Mouse (Mus musculus) splenic B cell, adult 2 months (primary cell): ENCODE measurements around the gene Ddx52.

Experiments used
- DNase-seq: peaks from one replicate; pipeline ENCODE4 v3.0.0-alpha.2; 2011; ENCODE audit warnings: low read depth, low spot score
- H3K27me3 ChIP-seq: 2 replicates; pipeline ENCODE4 v1.6.1; 2012; ENCODE audit warnings: mild to moderate bottlenecking, low read length, moderate library complexity, mixed read lengths; ENCODE audit not compliant: control insufficient read depth, poor library complexity, insufficient read depth, severe bottlenecking
- H3K36me3 ChIP-seq: 2 replicates; pipeline ENCODE4 v1.6.1; 2012; ENCODE audit warnings: mild to moderate bottlenecking, low read length, moderate library complexity, mixed read lengths; ENCODE audit not compliant: control insufficient read depth, poor library complexity, insufficient read depth, severe bottlenecking

The Ddx52 gene

DNA sequence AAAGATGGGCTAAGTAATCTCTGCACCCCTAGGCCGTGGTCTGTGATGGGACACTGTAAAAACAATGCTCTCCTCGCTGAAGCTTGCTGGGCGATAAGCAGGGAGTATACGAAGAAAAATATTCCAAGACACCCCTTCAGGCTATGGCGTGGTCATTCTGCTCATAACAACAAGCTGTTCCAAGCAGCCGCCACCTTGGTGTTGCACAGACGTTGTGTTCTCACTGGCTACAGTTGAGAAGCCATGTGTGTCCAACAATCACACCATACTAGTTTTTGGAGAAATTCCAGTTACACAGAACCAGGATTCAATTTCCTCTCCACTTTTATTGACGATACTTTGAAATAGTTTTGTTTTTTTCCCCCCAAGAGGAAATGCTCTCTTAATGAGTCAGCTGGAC lies 3.3 kb upstream of the Ddx52 start:
- no peaks in the 10 kb centered on the region for H3K36me3 ChIP-seq
- no peak for DNase-seq
- 0 out of 2 replicates have a peak, but pooled peaks cover 2% of the 10 kb centered on the region for H3K27me3 ChIP-seq

DNA sequence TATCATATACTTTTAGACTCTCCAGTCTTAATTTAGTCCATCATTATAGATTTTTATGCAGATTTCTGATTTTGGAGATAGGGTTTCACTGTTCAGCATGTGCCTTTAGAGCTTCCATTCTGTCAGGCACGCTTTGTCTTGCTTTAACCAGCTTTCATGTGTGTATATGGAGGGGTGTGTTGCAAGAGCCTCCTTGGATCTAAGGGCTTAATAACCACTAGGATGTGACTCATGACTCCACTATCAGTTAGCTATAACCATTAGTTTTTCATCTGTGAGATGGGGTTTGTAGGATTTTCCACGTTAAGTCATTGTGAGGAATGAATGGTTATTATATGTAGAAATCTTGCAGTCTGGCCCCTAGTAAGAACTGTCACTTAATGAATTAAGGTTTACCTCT lies 15.0 kb downstream of the Ddx52 start:
- no peak for DNase-seq
- Histone ChIP-seq H3K27me3 (no peaks in the 10 kb centered on the region), H3K36me3 (peaks cover 36% of the 10 kb centered on the region)

DNA sequence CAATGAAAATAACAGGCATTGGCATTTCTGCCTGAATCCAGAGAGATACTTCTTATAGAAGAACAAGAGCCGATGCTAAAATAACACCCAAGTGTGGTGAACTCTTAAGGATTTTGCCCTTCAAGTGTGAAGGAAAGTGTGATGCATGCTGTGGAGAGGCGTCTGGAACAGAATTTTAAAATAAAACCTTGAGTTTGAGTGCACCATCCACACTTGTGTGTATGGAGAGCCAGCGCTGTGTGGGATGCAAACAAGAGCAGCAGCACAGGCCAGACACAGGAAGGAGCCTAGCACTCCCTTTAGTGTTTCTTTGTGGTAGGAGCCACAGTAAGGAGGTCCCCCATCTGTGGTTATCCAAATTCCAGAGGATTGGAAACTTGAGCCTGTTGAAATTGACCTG lies 20.1 kb downstream of the Ddx52 start:
- DNase-seq: no peak
- H3K36me3 ChIP-seq: peaks cover 18% of the 10 kb centered on the region
- H3K27me3 ChIP-seq: no peaks in the 10 kb centered on the region

DNA sequence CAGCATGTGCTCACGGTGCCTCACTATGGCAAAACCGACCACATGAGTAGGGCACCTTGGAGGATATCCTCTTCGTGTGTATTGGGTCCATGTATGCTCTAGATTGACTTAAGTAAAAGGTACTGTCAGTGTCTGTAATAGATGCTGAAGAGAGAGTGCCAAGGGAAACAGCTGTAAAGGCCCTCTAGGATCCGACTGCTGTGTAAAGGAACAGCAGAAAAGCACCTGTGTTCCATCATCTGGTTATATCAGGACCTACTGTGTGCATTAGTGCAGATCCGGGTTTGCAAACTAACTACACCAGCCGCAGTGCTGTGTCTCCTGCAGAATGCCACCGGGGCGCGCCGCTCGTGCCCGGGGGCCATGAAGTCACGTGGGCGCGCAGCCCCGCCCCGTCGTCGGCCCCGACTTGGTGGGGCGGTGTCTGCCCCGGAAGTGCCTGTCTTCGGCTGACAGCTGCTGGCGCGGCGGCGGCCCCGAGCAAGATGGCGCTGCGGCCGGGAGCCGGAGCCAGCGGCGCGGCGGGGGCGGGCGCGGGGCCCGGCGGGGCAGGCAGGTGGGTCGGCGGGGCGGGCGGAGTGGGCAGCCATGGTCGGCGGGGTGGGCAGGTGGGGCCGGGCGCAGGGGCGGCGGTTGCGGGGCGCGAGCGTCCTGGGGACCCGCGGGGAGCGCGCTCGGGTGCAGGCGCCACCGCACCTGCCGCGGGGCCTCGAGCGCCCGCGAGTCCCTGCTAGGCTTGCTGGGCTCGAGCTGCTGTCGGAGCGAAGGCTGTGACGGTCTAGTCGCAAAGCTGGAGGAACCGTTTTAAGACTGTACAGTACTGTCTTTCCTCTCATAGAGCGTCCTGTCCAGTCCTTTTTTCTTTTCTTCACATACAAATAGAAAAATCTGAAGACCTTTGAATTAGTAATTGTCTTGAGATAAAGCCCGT lies 22.4 kb downstream of the Ddx52 start, which contains the start of gene Synrg:
TSS of gene Synrg (plus strand) at position 438 of the 931 bp plus-strand sequence.
- peak; percentile 91 for DNase-seq
- Histone ChIP-seq H3K36me3 (peaks cover 11% of the 10 kb centered on the region; the same call in 1 of the 2 replicates), H3K27me3 (no peaks in the 10 kb centered on the region)

DNA sequence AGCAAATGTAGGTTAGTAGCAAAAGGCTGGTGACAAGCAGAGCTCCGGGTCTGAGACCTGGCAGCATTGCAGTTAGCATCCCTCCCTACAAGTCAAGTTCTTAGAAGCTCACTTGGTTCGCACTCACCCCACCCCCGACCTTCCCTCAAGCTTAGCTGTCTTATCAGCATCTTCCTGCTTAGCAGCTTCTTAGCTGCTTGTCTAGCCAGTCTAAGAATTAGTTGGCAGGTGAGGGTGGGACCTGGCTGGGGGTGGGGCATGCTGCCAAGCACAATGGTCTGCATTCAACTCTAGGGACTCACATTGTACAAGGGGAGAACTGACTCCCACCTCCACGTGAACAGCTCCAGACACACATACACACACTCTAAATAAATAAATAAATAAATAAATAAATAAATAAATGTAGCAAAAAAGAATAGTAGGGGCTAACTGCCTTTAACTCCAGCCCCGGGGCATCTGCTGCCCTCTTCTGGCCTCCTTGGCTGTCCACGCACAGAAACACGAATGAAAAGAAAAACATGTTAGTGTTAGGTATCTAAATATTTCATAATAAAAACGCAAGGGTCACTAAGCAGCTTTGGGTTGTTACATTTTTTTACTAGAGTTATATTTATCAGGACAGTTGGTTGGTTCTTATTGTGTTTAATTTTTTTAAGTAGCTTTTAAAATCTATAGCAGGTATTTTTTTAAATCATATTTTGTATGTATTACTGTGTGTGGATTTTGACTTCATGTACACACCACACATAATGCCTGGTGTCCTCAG lies 25.8 kb downstream of the Ddx52 start:
- no peak for DNase-seq
- Histone ChIP-seq H3K36me3 (no peaks in the 10 kb centered on the region), H3K27me3 (no peaks in the 10 kb centered on the region)

DNA sequence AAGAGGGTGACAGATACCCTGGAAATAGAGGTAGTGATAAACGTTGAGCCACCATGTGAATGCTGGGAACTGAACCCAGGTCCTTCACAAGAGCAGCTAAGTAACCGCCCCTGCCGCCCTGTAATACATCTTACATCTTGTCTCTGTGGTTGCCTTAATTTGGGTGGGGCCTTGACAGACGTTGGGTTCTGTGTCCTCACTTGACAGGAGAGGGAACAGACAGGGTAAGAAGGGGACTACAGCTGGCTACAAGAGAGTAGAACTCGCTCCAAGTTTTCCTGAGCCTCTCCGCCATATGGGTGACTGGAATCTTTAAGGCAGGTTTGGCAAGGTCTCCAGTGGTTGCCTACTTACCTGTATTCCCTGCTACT lies 26.3 kb downstream of the Ddx52 start:
- no peaks in the 10 kb centered on the region for H3K27me3 ChIP-seq
- DNase-seq: no peak

DNA sequence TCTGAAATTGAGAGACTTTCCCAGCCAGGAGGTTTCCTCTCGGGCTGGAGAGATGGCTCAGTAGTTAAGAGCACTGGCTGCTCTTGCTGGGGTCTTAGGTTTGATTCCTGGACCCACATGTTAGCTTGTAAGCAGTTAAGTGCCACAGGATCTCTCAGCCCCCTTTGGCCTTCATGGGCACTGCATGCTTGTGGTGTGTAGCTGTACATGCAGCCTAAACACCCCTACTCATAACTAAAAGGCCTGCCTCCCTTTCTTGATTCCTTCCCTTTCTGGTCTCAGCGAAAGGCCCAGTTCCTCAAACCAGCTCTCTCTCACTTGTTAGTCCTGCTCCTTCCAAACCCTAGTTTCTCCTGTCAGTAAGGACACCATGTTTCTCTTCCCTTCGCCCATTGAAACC lies 27.2 kb downstream of the Ddx52 start:
- DNase-seq: peak; percentile 19
- Histone ChIP-seq H3K27me3 (no peaks in the 10 kb centered on the region), H3K36me3 (no peaks in the 10 kb centered on the region)

More for the DNA sequence above, 26.3 kb downstream of the Ddx52 start:
- no peaks in the 10 kb centered on the region for H3K36me3 ChIP-seq

DNA sequence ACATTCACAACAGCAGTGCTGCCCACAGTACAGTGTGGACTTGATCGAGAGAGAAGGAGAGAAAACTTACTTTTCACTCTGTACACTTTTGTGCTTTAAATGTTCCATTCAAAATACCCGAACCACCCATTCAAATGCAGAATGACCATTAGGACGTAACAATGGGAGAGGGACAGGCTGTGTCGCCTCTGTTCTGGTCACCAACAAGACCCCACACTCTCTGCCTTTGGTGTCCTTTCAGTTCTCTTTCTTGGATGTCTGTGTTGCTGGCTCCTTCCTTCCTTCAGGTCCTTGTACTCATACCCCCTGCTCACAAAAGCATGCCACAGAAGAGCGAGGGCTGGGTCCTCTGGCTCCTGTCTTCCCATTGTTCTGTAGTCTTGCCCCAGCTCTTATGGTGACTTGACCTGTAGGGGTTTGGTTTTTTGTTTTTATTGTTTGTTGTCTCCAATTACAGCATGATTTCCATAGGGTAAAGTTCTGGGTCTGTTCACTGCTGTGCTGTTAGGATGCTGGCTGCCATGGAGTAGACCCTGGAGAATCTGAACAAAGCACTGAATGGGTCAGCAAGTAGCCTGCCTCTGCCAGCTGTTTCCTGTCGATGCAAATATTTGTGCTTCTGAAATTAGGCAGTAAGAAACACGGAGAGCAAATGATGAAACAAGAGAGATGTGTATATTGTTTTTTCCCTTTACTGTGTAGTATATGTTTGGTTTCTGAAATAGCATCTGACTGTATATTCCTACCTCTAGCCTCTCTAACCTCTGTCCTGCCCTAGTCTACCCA lies 32.9 kb downstream of the Ddx52 start:
- Histone ChIP-seq H3K36me3 (peaks cover 9% of the 10 kb centered on the region), H3K27me3 (no peaks in the 10 kb centered on the region)
- DNase-seq: no peak

DNA sequence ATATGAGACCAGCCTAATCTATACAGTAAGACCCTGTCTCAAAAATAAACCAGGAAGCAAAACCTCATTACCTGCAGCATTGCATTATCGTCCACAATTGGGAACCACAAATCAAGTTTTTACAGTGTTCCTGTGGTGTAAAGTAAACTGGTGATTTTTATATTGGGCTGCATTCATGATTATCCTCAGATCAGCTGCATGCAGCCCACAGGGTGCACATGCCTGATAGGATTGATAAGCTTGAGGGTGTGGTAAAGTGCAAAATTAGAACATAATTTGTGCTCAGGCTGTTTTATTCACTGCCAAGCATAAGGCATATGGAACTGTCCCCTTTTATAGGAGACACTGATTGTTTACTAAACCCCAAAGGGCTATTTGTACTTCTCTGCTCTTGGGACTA lies 33.6 kb downstream of the Ddx52 start:
- DNase-seq: no peak
- Histone ChIP-seq H3K27me3 (no peaks in the 10 kb centered on the region), H3K36me3 (peaks cover 11% of the 10 kb centered on the region)

DNA sequence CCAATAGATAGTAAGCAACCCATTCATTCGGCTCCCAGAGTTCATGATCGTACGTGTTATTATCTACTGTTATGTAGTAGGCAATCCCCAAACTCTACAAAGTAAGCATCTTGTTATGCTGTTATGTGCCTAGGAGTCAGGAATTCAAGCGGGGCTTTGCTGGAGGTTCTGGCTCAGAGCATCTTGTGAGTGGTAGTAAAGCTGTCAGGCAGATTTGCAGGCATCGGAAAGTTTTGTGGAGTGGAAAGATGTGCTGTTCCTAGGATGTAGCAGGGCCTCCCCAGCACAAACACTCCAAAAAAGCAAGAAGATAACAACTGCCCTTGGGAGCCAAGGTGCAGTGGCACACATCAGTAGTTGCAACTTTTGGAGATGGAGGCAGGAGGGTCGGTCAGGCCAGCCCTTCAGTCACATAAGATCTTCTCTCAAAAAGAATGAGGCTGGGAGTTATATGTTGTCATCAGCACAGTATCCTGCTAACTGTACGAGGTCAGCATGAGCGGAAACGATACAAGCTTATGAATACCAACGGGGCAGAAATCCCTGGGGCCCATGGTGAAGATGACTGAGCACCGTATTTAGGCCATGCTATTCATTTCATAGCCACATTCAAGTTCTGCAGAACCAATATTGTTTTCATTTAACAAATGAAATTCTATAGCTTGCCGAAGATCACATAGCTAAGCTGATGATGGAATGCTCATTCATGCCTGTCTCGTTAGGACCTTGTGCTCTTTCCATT lies 34.5 kb downstream of the Ddx52 start:
- no peaks in the 10 kb centered on the region for H3K27me3 ChIP-seq
- no peak for DNase-seq

DNA sequence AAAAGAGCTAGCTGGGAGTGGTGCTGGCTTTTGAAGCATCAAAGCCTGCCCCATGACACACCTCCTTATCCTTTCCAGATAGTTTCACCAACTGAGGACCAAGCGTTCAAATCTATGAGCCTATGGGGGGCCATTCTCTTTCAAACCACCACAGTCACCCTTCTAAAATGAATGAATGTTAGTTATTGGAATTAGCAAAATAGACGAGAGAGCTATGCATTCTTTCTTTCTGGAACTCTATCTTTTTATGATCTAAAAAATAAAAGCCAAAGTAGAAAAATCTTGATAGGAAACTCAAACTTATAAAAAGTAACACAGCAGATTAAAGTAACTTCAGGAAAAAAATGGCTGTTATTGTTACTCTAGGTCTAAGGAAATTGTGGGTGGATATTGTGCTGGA lies 35.9 kb downstream of the Ddx52 start:
- Histone ChIP-seq H3K36me3 (peaks cover 21% of the 10 kb centered on the region), H3K27me3 (no peaks in the 10 kb centered on the region)
- no peak for DNase-seq

More for the DNA sequence above, 34.5 kb downstream of the Ddx52 start:
- H3K36me3 ChIP-seq: peaks cover 16% of the 10 kb centered on the region

DNA sequence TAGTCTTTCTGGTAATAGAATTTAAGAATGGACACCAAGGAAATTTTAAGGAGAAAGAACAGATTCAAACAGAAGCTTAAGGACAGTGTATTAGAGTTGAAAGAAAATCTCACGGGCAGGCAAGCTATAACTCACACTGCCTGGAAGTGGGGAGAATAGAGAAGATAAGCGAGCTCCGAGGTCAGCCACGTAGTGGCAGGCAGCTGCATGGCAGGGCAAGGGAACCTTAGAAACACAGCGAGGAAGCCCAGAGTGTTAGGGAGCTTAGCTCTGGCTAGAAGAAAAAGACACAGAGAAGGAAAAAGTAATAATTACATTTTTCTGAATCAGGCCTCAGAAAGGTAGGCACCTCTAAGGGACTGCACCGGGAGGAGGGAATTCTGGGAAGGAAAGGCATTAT lies 38.1 kb downstream of the Ddx52 start:
- no peak for DNase-seq
- Histone ChIP-seq H3K27me3 (no peaks in the 10 kb centered on the region), H3K36me3 (peaks cover 28% of the 10 kb centered on the region)

DNA sequence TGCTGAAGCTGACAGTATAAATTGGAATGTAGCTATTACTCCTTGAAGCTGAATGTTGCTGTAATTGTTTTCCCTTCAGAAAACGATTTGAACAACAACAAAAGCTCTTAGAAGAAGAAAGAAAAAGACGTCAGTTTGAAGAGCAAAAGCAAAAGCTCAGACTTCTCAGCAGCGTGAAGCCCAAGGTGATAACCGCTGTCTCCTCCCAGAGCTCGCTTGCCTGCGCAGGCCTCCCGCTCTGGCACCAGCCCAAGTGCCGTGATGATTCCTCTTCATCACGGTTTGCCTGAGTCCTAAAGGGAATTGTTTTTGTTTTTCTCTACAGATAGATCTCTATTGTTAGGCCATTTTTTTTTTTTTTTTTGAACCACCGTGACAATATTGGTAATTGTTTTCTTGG lies 39.5 kb downstream of the Ddx52 start:
- no peak for DNase-seq
- Histone ChIP-seq H3K27me3 (no peaks in the 10 kb centered on the region), H3K36me3 (peaks cover 28% of the 10 kb centered on the region)

DNA sequence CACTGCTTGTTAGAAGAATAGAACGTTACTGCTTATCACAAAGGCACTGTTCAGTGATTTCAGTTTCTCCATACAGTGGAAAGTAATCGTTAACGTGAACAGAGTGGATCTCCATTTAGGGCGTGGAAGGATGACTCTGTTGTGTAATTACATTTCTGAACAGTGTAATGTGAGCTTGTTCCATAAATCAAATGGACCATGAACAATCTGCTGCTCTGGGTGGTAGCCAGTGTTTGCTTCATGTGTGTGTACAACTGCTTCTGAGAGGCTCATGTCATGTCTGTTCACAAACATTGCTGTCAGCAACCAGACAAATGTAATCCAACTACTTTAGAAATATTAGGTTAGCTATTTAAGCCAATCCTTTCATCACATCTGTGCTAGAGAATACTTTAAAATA lies 49.8 kb downstream of the Ddx52 start:
- Histone ChIP-seq H3K27me3 (no peaks in the 10 kb centered on the region), H3K36me3 (peaks cover 24% of the 10 kb centered on the region)
- DNase-seq: no peak
